Mouse (Mus musculus) frontal cortex, adult 2 months (tissue): ENCODE measurements around the gene Pex10. TPM values are rescaled to one million over a fixed set of nuclear protein-coding genes. Genes with fewer than 3 reads are reported as not detected.
A peak's percentile ranks its signal among the peaks of the same experiment; 100 is the strongest.

ENCODE experiments used
- DNase-seq, 2 experiments: peaks; one replicate each; pipeline ENCODE4 v3.0.0; 2022; ENCODE audit warnings: low spot score in 1 of 2; ENCODE audit errors: extremely low spot score in 1 of 2
- polyA plus RNA-seq: library from polyadenylated mRNA; depleted of rRNA; stranded (reverse); fragments of >200 nt; gene quantifications from 2 replicates; pipeline ENCODE4 v1.2.3, GENCODE M21; 2012

Gene Pex10
- polyA plus RNA-seq, 1 experiment, result 21.1 TPM

DNA sequence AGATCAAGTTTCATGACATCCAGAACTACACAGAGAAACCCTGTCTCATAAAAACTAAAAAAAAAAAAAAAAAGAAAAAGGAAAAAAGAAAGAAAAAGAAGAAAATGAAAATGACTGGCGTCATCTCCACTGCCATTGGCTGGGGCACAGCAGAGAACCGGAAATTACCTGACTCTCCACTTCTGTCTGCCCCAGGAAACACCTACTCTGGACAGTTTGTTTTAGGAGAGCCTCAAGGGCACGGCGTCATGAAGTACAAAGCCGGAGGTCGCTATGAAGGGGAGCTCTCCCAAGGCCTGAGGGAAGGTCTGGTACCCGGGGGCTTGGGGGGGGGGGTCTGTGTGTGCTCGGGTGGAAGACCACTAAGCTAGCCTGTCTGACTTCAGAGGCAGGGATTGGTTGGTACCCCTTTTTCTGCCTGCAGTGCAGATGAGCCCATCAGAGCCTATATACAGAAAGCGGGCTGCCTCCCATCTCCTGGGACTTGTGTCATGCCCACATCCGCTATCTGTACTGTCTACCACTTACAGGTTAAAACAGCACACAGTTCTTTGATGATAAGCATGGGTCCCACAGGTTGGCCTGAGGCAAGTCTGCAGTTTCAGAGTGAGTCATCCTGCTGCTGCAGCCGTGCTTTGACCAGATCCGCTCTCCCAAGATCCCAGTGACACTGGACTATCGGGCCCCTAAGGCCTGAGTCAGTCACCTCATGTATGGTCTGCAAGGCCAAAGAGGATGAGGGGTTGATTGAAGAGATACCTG is 24.1 kb downstream of the Pex10 start:
- DNase-seq, result no peak

DNA sequence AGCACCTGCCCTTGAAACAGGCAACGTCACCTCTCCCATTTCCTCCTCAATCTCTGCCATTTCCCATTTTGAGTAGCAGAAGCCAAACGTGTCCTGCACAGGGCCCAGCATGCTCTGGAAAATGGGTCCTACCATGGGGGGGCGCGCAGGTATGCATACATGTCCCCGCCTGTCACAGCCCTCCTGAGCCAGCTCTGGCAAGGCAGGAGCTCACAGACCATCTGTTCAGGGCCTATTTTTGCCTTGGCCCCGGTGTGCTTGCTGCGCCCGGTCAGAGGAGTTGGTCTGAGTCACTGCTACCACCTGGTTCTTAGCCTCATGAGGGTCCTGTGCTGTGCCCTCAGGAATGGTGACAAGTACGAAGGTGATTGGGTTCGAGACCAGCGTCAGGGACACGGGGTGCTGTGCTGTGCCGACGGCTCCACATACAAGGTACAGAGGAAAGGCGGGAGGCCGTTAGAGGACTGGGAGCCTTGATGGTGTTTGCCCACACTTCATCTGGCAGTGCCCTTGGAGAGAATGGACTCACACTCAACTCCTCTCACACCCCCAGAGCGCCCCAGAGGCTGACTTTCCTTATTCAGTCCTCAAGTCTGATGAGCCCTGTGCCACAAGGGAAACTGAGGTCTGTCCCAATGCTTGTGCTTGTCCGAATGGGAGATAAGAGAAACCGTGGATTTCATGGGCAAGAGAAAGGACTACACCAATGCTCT is 26.1 kb downstream of the Pex10 start:
- no peak for DNase-seq

DNA sequence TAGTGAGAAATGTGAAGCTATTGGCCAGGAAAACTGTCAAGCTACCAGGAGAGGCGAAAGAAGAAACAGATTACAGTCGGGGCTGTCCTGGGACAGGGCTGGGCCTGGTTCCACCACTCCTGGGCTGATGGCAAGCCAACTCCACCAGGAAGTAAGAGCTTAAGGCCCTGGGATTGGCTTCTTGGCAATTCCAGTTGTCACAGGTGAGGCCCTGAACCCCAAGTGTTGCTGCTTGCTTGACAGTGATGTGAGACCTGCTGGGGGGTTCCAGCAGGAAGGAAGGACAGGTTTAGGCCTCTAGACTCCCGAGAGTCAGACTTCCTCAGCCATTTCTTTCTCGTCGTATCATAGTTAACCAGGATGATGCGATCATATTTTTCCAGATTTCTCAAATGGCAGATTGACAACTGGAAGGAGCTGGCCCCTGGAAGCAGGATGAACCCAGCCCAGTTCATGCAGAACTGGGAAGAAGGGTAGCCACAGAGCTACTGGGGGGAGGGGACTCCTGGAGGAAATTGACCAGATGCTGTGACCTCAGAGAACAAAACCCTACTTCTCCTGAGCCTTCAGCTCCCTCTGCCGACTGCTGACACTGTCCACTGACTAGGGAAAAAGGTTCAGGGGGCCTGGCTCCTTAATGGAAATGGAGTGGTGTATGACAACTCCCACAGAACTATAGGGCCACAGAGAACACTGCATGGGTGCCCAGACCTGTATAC is 26.8 kb downstream of the Pex10 start:
- no peak for DNase-seq

DNA sequence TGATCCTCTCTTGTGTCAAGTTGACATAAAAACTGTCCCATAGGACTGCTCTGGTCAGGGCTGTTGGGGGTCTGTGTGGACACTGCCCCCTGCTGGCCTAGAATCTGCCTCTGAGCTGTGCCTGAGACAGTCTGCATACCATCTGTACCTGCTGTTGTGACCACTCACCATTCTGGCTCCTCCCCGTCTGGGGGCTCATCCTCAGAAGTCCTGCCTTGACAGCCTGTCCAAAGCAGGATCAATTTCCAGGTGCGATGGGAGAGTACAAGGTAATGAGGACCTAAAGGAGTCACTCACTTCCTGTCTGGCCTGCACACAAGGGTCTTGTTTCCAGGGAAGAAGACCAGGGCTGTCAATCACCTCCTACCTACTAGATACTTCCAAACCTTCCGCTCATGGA is 27.7 kb downstream of the Pex10 start:
- peak in 1 of 2 experiments; percentile 42 for DNase-seq

DNA sequence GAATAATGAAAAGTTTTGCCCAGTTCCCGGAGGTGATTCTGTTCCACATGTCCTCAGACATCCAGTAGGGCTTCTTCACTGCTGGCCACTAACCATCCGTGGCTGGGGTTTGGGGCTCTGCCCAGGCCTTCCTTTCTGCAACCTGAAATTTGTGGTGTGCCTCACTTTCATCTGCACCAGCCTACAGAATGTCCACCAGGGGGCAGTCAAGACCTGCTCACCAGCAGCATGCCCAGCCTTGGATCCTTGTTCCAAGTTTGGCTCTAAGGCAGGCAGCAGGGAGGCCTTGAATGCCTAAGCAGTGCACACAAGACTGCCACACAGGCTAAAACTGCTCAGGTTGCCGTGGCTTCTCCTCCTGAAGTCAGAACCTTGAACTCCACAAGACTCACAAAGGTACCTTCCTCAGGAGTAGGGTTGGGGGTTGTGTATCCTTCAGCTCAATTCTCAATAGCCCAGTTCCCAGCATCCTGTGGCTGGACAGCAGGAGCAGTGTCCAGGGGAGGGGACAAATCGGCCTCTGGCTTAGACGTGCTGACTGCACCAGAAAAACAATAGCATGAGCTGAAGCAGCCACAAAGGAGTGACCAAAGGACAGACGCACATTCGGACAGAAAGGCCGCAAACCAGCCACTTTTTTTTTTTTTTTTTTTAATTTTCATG is 28.6 kb downstream of the Pex10 start:
- DNase-seq, result peak; percentile 75 to 95

DNA sequence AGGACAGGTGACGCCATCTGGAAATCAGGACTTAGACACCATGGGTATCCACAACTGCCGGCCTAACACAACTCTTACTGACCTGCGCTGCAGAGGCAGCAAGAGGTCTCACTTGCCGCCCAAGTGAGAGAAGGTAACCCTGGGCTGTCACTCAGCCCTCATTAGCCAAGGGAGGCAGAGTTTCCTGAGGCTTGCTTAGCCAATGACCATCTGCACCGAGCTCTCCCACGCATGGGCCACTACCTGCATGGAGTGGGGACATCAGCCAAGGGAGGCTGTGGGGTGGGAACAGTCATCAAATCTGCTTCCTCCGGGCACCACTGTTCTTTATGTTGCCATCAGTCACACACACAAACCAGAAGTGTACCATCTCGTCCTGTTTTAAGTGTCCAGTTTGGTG is 29.2 kb downstream of the Pex10 start:
- DNase-seq, result no peak

DNA sequence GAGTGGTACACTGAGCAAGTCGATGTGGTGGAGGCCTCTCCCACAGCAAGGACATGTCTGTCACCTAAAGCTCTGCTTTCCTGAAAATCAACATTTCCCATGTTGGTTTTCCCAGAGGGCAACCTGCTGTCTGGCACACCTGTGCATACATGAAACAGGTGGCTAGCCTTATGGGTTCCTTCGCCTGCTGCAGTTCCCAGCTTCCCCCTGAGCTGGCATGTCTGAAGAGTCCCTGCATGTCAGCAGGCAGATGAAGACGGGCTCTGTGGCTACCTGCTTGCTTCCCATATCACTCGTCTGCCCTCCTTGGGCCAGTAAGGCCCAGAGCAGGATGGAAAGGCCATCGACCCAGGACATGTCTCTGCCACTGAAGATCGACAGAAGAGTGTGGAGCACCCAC is 30.6 kb downstream of the Pex10 start:
- DNase-seq, result no peak

DNA sequence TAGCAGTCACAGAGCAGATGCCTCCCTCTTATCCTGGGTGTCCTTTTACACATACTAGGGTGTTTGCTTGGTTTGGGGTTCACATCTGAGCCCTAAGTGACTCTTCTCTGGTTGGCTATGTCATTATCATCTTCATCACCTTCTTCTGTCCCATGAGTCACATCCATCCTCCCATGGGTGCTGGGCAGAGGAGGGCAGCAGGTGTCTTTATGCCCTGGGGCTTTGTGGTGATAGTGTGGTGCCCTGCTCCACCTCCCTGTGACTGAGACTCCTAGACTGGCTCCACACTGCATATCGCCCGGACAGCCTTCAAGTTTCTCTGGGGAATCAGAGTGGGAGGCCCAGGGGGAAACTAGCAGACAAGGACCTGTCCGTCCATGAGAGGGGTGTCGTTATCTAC is 31.8 kb downstream of the Pex10 start:
- no peak for DNase-seq

DNA sequence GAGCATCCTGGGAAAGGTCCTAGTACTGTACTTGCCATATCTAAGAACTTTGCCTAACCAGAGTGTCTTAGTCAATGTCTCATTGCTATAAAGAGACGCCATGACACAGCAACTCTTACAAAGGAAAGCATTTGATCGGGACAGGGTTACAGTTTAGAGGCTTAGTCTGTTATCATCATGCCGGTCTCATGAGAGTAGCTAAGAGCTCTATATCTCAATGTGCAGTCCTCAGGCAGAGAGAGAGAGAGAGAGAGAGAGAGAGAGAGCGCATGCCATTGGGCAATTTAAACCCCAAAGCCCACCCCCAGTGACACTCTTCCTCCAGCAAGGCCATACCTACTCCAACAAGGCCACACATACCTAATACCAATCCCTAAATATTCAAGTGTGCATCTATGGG is 41.1 kb downstream of the Pex10 start:
- DNase-seq, result no peak

DNA sequence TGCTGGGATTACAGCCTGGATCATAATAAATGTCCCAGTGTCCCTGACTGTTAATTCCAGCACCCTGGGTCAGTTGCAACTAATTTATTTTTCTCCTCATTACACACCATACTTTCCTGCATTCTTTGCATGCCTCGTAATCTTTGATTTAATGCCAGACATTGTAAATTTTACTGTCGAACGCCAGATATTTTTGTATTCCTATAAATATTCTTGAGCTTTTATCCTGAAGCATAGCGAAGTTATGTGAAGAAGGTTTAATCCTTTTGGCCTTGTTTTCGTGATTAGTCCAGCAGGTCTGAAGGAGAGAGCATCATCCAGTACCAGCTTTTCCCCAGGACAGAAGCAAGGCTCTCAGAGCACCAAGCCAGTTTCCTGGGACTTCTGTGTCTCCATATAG is 42.7 kb downstream of the Pex10 start:
- DNase-seq, result no peak

DNA sequence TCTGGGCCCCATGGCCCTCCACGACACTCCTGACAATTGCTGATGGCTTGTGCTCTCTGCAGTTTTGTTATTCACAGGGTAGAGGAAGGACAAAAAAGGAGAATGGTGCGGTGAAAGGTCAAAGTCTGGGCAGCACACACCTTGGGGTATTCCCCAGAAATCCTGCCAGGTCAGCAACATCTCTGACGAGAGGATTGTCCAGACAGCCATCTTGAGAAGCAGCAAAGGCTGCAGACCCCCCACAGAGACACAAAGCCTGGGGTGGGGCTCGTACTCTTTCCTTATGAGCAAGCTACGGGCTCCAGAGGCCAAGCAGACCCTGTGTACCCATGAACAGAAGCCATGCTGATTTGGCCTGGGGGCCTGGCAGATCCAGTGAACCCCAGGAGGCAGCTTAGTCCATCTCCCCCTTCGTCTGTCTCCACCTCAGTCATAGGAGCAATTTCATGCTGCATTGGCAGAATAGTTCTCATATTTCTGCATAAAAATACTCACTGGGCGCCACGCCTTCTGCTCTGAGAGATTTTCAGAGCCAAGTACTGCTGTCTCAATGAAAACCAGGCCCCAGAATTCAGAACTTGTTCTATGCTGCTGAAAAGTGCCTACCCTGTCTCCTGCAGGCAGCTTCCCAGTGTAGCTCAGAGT is 47.1 kb downstream of the Pex10 start:
- DNase-seq, result peak in 1 of 2 experiments; percentile 36

DNA sequence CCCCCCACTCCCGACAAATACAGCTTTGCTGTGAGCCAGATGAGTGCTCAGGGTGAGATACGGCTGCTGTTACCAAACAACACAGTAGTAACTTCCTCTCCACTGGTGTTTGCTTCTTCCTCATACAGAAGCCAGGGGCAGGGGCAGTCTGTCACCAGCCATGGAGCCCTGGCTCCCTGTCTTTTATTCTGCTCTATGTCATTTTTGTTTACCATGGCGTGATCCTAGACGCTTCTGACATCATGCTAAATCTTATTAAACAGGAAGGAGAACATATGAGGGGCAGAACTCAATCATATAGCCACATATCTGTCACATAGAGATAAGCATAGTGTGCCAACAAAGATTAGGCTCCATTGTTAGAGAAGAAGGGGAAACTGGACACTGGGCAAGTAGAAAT is 49.8 kb downstream of the Pex10 start:
- no peak for DNase-seq

DNA sequence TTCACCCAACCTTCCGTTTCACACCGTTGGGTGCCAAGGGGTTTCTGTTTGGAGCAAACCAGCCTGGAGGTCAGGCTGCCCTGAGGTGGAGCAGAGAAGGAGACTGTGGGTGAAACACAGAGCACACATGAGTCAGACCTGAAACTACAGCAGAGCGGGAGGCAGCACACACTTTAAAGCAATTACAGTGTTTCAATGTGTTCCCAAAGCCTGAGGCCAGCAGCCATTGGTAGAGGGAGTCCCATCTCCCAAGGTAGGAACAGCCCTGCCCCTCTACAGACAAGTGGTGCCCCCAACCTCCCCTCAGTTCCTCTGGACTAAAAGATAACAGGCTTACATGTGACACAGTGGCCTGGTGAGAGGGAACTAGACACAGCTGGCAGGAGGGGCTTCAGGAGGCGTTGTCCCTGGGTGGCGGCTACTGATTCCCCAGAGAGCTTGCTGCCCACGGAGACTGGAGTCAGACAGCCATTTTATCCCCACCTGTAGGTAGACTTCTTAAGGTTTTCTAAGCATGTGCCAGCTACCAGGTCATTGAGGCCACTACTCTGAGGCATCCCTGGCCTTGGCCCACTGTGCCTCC is 50.7 kb downstream of the Pex10 start:
- no peak for DNase-seq

DNA sequence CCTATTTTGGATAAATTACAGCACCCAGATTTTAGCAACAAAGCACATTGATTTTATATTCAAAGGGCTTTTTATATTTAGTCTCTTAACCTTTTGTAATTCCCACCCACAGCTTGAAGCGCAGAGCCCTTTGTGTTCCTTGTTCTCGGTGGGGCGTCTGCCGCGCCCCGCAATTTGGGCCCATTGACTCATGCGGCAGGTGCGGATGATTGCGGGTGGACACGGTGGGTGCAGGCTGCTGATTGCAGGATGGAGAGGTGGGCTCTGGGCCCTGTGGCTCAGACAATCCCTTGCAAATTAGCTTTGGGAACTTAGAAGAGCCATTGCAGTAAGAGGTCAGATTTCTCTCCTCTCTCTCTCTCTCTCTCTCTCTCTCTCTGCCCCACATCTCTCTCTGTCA is 51.5 kb downstream of the Pex10 start:
- DNase-seq, result no peak

DNA sequence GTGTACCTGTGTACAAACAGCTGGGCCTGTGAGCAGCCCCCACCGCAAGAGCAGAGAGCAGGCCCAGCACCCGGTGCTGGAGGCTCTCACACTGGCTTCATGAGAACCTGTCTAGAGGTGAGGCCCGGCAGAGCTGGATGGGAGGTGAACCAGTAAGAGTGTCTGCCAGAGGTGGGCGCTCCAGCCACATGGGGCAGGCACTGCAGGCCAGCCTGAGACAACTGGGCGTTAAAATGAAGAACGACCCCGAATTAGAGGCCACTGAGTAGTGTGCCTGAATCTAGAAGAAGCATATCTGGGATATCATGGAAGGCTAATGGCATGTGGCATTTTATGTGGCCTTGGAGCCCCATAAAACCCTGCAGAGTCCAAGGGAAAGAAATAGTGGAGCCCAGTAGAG is 53.2 kb downstream of the Pex10 start:
- DNase-seq, result no peak

DNA sequence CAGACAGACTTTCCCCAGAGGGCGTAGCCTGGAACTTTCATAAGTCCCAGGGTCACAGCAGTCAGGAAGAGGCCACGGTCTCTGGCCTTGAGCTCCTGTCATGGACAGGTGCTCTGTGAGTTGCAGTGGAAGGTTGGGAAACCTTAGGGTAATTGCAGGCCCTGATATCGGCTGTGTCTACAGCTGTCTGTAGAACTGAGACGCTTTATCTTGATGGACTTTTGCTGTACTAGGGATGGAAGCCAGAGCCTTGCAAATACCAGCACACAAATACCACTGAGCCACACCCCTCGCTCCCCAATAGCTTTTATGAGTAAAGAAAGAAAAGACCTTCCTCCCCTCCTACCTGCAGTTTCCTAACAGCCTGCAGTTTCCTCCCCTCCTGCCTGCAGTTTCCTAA is 53.8 kb downstream of the Pex10 start:
- no peak for DNase-seq

DNA sequence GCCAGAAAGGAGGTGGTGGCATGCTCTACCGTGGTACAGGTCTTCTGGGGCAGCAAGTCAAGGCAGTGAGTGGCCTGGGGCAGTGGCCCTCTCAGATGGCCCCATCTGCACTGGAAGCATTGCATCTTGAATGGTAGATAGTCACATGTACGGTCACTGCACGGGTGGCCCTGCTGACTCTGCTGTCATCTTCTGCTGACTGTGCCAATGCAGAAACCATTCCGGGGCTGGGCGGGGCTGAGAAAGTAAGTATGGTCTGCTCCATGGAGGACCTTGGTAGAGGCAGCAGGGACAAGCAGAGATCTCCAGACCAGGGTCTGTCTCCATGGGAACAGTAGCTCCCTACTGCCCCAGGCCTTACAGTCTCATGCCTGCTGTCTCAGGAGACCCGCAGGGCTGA is 54.4 kb downstream of the Pex10 start:
- no peak for DNase-seq
